Mouse (Mus musculus) cortical plate, adult 2 months (tissue): ENCODE results near the gene Slco1a1.

Experiments used
- CTCF ChIP-seq: fragments of 200-500 bp; IDR thresholded peaks from 2 replicates; pipeline ENCODE4 v1.5.1; 2011; ENCODE audit warnings: mild to moderate bottlenecking, control low read depth, low read length; ENCODE audit not compliant: insufficient read depth; ENCODE audit errors: extremely low read depth
- POLR2A ChIP-seq: fragments of 200-500 bp; IDR thresholded peaks from 2 replicates; pipeline ENCODE4 v1.6.1; 2011; ENCODE audit warnings: mild to moderate bottlenecking, low read length, control low read depth; ENCODE audit not compliant: insufficient read depth; ENCODE audit errors: extremely low read depth

GRCm38 (mm10) chr6:141868735-141869134 lies 78.0 kb downstream of the Slco1a1 start:
- TF ChIP-seq CTCF (no peak), POLR2A (no peak)
